Mouse (Mus musculus) granulocyte monocyte progenitor cell, adult 5-6 weeks (primary cell): ENCODE data around the gene Neurl4. TPM values are rescaled to one million over a fixed set of nuclear protein-coding genes. Genes with fewer than 3 reads are reported as not detected.
"Not testable (repeated sequence)": the region's sequence is repeated elsewhere in the genome, so short reads cannot be mapped to it uniquely, and the experiment has no call there.

Source experiments
- ATAC-seq: replicated peaks from 2 replicates; pipeline ENCODE4 v1.8.0; 2016; ENCODE audit warnings: mild to moderate bottlenecking, moderate TSS enrichment, inconsistent platforms; ENCODE audit not compliant: poor library complexity, severe bottlenecking
- total RNA-seq, 2 experiments: library from RNA; stranded (forward) in 1 of 2; stranded (reverse) in 1 of 2; fragments of 200-712, 200-1000 nt in 1 of 2; fragments of >200 nt in 1 of 2; fragmentation: Nextera tagmentation in 1 of 2; gene quantifications; 2 replicates each; pipeline ENCODE4 v1.2.3; 2014 to 2017

Neurl4 gene
- total RNA-seq, 2 experiments from 2014 or later = 27.5 to 32.0 TPM

DNA sequence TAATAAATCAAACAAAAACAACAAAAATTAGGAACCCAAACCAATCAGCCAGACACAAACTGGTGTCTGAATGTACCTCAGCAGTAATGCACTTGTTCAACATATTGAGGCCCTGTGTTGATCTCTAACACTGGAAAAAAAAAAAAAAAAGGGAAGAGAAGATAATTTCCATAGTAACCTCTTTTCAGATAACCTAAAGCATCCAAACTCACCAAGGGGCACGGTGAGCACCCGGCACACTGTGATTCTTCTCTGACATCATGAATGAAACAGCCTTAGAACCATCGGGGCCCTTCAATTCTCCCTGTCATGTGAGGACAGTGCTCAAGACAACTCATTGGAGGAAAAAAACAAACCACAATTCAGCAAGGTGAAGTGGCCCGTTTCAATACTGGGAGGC, 28.8 kb downstream of the Neurl4 start:
- no peak for ATAC-seq

DNA sequence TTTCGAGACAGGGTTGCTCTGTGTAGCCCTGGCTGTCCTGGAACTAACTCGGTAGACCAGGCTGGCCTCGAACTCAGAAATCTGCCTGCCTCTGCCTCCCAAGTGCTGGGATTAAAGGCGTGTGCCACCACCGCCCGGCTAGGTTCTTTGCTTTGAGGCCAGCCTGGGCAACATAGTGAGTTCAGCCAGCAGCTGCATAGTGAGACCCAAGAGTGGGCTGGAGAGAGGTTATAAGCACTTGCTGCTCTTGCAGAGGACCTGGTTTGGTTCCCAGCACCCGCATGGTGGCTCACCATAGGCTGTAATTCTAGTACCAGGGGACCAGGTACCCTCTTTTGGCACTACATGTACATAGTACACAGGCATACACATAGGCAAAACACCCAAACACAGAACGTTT, 29.3 kb downstream of the Neurl4 start:
- ATAC-seq = not testable (repeated sequence)

DNA sequence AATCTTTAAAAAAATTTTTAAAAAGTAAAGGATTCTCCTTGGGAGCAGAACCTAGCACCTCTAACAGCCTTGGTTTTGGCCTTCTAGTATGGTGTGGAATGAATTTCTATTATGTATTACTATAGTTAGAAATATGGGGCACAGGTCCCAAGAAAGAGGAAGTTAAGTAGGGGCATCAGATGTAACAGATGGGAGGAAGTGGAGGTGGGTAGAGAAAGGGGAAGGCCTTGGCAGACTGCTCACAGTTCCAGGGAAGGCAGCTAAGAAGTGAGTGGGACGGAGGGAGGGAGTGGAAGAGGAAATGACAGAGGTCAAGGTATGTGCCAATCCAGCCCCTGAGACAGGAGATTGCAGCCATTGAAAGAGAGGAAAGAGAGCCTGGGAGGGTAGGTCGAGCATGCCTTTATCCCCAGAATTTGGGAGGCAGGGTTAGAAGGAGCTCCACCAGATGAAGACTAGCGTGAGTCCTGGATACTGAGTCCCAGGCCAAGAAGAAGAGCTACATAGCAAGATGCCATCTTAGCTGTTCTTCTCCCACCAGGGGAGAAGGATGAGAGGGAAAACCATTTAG, 30.2 kb downstream of the Neurl4 start:
- peak; percentile 93 for ATAC-seq

DNA sequence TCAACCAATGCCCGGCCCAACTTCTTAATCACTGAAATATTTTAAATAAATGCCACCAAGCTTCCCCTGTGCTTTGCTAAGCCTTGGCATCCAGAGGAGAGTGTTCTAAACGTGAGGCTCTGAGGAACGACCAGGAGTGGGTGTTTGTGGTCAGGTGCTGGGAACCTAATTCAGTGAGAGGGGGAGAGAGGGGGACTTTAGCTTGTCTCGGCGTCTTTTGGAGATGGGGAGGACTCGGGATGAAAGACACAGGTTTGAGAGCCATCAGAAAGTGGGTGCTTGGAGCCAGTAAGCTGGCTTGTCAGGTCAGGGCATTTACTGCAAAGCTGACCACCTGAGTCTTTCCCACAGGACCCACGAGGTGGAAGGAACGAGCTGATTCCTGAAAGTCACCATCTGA, 30.9 kb downstream of the Neurl4 start:
- ATAC-seq = no peak

DNA sequence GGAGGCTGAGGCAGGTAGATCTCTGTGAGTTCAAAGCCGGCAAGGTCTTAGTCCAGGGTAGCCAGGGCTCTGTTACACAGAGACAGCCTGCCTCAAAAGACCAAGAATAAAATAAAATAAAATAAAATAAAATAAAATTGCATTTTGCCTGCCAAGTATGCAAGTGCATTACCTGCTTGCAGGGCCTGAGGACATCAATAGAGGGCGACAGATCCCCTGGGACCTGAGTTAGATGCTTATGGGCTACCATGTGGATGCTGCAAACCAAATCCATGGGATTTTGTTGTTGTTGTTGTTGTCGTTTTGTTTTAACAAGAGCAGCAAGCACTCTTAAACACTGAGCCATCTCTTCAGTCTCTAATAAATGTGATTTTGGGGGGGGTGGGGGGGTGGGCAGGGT, 31.4 kb downstream of the Neurl4 start:
- ATAC-seq = no peak

DNA sequence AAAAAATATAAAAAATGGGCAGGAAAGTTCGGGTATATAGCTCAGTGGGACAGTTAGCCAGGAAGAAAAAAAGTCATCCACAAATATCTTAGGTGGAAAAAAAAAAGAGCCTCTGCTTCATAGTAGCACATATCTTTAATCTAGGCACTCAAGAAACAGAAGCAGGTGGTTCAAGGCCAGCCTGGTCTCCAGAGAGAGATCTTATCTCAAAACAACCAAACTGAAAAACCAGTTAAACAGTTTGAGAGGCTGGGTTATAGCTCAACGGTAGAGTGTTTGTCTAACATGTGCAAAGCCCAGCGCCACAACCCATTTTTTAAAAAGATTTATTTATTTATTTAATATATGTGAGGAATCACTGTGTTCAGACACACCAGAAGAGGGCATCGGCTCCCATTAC, 32.2 kb downstream of the Neurl4 start:
- no peak for ATAC-seq

DNA sequence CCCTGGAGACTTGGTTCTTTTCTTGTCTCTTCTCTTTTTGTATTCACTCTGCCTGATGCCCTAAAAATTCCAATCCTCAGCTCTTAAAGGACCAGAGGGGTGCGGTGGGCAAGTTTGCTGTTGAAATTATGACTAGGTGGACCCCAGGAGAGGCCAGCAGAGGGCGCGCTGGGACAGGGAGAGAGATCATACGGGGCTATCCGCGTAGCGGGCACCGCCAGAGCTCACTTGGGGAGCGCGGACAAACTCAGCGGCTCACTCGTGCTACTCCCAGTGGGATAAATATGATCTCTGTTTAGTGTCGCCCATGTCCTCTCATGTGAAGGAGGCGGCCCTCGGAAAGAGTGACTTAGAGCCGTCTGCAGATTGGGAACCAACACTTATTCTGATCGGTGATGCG, 33.3 kb downstream of the Neurl4 start:
- peak; percentile 57 for ATAC-seq

DNA sequence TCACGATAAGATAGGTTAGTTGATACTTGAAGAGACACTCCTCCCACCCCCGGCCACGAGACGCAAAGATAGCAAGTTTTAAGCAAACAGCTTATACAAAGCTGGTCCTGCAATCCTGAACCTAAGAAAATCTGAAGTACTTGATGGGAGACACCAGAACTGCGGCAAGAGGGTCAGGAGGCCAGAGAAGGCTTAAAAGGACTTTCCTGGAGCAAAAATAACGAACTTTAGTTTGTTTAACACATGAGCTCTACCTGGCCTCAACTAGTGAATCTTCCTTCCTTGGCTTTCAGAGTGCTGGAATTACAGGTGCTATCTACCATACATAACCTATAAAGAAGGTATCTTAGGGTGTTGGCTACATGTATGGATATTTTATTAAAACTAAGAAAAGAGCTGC, 33.8 kb downstream of the Neurl4 start:
- no peak for ATAC-seq

DNA sequence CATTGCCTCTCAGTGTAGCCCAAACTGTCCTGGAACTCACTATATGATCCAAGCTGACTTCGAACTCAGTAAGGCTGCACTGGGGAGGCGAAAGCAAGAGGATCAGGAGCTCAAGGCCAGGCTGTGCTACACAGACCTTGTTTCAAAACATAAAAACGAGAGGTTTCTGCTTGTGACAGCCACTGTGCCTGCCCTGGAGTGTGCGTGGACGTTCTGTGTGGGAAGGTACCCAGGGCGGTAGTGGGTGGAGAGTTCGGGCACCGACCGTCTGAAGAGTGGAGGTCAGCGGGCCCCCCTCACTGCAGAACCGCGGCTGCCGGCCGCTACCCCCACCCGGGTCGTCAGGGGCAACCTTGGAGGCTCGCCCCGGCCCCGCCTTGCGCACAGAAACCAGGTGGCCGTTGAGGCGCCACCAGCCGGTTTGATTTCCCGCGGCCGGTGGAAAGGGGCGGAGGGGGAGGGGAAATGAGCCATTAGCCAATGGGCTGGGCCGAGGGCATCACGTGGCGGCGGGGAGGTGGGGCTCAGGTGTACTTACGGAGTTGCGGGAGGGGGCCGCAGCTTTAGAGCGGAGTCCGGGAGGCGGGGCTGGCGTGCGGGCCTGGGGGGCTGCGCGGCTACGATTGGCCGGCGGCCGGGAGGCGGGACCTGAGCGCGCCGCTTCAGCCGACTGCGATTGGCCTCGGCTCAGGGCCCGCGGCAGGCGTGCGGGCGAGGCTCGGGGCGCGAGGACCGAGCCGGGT, 34.4 kb downstream of the Neurl4 start, which contains the start of gene Ybx2:
Ybx2 (plus strand) TSS at position 660 of the 743 bp plus-strand sequence.
- ATAC-seq = peak; percentile 40

DNA sequence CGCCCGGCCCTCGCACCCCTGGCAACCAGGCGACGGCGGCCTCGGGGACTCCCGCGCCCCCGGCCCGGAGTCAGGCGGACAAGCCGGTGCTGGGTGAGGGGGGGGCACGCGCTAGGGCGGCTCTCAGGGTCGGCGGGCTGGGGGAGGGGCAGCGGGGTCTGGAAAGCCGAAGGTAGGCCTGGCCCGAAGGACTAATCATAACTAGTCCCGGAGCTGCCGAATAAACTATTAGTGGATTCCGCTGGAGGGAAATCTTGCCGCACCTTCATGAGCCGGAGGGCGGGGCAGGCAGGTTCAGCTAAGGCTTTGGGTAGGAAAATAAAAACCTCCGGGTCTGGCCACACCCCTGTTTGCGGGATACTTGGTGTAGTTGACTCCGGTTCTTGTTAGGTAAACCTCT, 35.3 kb downstream of the Neurl4 start:
- no peak for ATAC-seq

DNA sequence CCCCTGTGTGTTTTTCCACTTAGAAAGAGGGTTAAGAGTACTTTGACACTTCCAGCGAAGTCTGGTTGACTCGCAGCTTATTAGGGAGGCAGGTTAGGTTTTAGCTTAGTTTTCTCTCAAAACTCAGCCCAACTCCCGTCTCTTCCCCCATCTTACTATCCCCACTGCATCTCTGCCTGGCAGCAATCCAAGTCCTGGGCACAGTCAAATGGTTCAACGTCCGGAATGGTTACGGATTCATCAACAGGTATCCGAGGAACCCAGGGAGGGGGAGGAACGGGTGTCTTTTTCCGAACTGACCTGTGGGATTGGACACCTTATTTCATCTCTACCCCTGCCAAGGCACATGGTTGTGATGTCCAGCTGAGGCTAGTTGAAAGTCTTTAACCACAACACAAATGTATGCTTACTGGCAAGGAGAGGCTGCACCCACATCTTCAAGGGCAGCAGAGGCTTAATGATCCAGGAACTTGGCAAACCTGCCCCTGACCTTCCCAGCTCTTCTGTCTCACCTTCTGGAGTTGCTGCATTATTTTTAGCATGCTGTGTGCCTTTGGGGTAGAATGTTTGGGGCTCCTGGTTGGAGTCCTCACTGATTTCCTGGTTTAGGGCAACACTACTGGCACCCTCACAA, 36.0 kb downstream of the Neurl4 start:
- ATAC-seq = no peak

DNA sequence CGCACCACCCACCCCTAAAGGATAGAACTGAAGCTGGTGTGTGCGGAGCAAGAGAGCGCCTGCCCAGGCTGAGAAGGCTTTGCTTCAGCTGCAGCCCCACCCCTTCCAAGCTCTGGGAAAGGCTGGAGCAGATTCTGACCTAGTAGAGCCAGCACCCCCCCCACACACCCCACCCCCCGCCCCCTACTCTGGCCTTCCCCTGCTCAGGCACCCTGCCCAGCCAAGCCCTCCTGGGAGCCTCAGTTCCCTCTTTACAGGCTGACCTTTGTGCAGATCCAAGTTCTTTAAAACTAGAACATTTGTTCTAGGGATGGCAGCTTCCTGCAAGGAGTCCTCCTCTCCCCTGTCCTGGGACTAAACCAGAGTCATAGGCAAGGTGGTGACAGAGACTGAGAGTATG, 36.5 kb downstream of the Neurl4 start:
- no peak for ATAC-seq

DNA sequence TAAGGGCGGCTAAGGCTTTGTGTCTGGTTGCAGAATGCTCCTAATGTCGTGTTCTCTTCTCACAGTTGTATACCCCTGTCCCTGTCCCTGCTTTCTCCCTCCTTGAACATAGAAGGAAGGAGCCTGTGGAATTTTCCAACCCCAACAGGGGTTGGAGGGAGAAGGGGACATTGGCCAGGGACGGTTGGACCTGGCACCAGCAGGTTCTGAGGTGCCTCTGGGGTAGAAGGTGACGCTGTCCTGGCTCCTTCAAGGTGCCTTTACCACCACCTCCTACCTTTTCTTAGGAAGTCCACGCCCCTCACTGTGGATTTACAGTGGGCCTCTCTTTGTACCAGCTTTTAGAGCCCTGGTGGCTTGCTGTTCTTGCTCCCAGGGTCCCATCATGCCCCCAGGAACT, 37.0 kb downstream of the Neurl4 start:
- no peak for ATAC-seq

DNA sequence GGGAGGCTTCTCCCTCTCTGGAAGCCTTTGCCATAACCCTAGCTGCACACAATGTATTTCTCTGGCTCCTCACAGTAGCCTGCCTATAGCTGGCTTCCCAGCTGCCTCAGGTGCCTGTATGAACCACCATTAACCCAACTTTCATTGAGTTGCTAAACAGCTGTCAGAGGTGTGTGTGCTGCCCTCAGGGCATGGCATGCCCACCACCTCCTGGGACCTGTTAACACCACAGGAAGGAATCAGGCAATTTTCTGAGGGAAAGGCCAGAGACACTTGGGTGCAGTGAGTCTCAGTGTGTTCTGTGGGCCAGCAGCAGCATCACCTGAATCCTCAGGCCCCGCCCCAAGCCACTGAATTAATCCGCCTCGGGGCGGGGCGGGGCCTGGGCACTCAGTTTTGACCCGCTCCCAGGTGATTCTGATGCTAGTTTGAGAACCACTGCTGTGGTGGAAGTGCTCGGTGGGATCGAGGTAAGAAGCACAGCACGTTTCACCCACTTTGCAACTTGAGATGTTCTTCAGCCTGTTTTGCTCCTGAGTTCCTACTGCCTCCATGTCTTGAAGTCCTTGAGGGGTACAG, 37.6 kb downstream of the Neurl4 start:
- no peak for ATAC-seq

DNA sequence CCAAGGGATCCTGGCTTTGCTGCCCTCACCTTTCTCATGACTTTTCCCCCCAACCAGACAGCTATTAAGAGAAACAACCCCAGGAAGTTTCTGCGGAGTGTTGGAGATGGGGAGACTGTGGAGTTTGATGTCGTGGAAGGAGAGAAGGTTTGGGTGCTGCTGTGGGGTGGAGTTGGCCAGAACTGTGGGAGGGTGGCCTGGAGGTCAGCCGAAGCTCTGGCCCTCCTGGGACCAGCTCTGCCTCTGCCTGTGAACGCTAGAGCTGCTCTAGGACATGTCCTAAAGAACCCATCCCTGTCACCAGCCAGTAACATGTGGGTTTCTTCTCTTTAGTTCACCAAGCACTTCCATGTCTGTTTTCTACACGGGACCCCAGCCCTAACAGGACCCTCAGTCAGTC, 38.3 kb downstream of the Neurl4 start:
- ATAC-seq = no peak

DNA sequence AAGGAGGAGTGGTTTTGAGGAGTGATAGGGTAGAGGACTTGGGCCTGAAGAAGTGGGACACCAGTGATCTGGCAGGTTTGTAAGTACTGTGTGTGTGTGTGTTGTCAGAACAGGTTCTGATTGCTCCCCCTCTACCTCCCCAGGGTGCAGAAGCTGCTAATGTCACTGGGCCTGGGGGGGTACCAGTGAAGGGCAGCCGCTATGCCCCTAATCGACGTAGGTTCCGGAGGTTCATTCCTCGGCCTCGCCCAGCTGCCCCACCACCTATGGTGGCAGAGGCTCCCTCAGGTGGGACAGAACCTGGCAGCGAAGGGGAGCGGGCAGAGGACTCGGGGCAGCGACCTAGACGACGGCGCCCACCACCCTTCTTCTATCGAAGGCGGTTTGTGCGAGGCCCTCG, 38.9 kb downstream of the Neurl4 start:
- no peak for ATAC-seq

DNA sequence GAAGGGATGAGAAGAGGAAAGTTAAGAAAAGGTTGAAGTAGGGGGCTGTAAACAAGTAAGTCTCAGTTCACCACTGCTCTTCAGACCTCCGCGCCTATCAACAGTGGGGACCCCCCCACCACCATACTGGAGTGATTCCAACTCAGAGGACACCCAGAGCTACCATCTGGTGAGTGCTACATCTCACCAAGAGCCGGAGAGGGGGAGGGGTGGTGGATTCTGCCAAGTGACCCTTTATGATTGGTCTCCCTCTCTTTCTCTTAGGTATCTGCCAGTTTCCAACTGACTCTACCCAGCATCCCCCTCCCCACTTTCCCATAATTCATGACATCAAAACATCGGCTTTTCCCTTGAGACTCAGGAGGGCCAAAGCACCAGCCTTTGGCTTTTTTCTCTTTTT, 40.1 kb downstream of the Neurl4 start:
- no peak for ATAC-seq

DNA sequence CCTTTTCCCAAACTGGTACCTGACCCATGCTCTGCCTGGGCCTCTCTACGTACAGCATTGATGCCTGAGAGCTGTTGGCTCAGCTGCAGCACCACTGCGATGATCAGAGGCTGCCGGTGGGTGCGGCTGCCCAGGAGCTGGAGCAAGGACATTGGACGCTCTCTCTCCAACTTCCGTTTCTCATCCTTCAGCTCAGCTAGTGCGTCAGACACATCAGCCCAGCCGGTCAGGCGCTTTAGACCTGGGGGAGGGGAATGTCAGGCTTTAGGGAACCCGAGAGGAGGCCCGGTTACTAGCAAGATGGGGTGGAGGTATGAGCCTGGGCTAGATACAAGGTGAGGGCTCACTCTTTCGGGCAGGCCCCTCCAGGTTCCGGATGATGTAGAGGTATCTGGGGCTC, 44.3 kb downstream of the Neurl4 start:
- no peak for ATAC-seq

DNA sequence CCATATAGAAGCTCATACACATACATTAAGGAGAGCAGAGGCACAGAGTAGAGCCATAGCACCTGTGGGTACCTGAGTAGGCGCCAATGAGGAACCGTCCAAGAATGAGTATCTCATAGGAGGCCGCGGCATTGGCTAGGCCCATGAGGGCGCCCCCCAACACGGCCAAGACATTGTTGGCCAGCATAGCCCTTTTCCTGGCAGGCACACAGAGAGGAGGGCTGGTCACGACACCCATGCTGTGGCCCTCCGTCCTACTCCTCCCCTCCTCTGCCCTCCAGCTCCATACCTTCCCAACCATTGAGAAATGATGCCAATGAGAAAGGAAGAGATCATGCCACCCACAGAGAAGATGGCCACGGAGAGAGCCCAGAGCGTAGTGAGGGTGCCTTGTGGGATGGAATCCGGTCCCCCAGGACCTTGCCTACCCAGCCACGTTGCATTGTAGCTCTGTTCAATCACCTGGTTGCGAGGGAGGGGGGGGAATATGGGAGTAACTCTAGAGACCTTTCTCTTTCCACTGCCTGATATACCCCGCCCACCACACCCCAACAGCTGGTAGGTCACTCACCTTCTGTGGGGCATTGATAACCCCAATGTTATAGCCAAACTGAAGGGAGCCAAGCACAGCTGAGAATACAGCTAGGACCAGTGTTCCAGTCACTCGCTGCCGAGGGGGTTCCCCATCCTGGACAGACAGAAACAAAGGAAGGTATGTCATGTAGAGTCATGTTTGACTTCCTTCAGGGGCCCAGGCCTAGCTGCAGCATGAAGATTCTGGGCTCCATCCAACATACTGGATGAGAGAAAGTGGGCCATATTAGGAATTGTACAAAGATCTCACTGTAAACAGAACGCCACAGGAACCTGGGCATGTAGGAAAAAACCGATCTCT, 45.4 kb downstream of the Neurl4 start:
- no peak for ATAC-seq

DNA sequence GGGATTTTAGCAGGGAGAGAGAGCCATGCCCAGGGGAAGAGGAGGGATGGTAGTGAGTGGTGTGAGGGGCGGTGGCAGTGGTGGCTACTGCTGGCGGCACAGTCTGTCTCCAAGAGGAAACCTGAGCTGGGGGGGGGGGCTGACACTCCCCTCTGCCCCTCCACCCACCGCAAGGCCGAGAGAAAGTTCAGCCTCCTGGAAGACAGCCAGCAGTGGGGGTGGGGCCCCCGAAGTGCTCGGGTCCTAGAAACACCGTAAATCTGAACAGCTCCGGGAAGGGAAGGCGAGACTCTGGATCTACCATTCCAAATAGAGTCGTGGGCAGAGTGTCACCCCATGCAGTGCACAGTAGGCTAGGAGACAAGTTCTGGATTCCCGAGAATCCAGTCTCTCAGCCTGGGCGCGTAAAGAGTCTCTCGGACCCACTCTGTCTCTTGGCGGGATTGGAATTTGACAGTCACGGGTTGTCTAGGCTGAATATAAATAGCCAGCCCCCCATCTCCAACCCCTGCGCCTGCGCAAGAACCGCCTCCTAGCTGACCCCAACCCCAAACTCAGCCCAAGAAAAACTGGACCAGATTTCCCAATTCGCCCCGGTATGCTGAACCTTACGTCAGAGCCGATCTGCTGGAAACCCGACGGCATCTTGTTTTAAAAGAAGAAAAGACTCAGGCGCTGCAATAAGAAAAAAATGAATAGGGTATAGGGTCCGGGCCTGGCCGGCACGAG, 46.6 kb downstream of the Neurl4 start:
- no peak for ATAC-seq
